Comparison of ENCODE assay signal across 9 mouse cellular contexts in genomic region chr2:143117453-143117852, GRCm38 (mm10). TPM values are rescaled to one million over a fixed set of nuclear protein-coding genes. Genes with fewer than 3 reads are reported as not detected.
A peak's percentile ranks its signal among the peaks of the same experiment; 100 is the strongest.
DNase-seq lines count a peak whose midpoint lies in the region; TF ChIP-seq lines count a peak whose summit lies in the region.
"Had no signal": no experiment of that assay in that cellular context is flagged by ENCODE, and none has a peak within 500 bp of the region (broad histone marks: within the 10 kb centered on the region; RNA-seq: fewer than 3 reads in every experiment).

No protein-coding gene starts in this region.

- no peaks in the 10 kb centered on the region for H3K79me2 ChIP-seq in CH12.LX (replicated peaks; ENCODE audit: control insufficient read depth, extremely low read depth, insufficient read depth, poor library complexity, severe bottlenecking)

- no peak overlapping the region for H3K27ac ChIP-seq in heart, embryonic 10.5 days
- no peak overlapping the region for H3K27ac ChIP-seq in CH12.LX (ENCODE audit: insufficient read depth, low read depth)

- TF ChIP-seq RAD21 in CH12.LX (IDR thresholded peaks at IDR 0.05; ENCODE audit: low read depth, low read length), result peak; percentile 25

- TF ChIP-seq POLR2A in CH12.LX (IDR thresholded peaks at IDR 0.05; ENCODE audit: low read depth, low read length), result no peak

- H3K4me1 ChIP-seq in heart, embryonic 10.5 days, result no peaks in the 10 kb centered on the region
- no peaks in the 10 kb centered on the region for H3K4me1 ChIP-seq in CH12.LX (ENCODE audit: control insufficient read depth in 1 of 2, insufficient read depth in 2 of 2)

- TF ChIP-seq EP300 in CH12.LX (IDR thresholded peaks at IDR 0.05; ENCODE audit: low read length), result no peak

- H3K36me3 ChIP-seq in heart, embryonic 10.5 days, result no peaks in the 10 kb centered on the region
- H3K36me3 ChIP-seq in CH12.LX (replicated peaks in 1 of 2; ENCODE audit: control insufficient read depth in 1 of 2, insufficient read depth in 1 of 2, low read length in 1 of 2), result no peaks in the 10 kb centered on the region

- no peak overlapping the region for H3K4me2 ChIP-seq in CH12.LX (ENCODE audit: insufficient read depth, low read depth, poor library complexity, severe bottlenecking)

- H3K27me3 ChIP-seq in heart, embryonic 10.5 days (ENCODE audit: insufficient read depth, poor library complexity, severe bottlenecking), result no peaks in the 10 kb centered on the region
- peaks cover 69% of the 10 kb centered on the region for H3K27me3 ChIP-seq in CH12.LX (replicated peaks)

- in situ Hi-C loops in CH12.LX (cut with MboI; ENCODE audit: low pct_ligation_motif_present, low pct_unique_long_range_greater_than_20kb, low sequenced_read_pairs), result loop anchor here (25.0 kb wide), 1 partner anchor 670 kb away; no protein-coding TSS in a partner anchor

- dilution Hi-C loops in CH12.LX (cut with MboI; ENCODE audit: extremely low pct_ligation_motif_present, extremely low pct_unique_long_range_greater_than_20kb, low sequenced_read_pairs), result no loop called here

- TF ChIP-seq CTCF in CH12.LX (conservative IDR thresholded peaks at IDR 0.05 in 1 of 2, IDR thresholded peaks at IDR 0.05 in 1 of 2; ENCODE audit: low read depth in 2 of 2, low read length in 2 of 2), result peak in 1 of 2 experiments; percentile 37; a peak in 2 of 4 replicates

- no peaks in the 10 kb centered on the region for H3K9me3 ChIP-seq in heart, embryonic 10.5 days
- H3K9me3 ChIP-seq in CH12.LX (replicated peaks; ENCODE audit: low read length), result no peaks in the 10 kb centered on the region

- H3K4me3 ChIP-seq in heart, embryonic 10.5 days, result no peak overlapping the region
- H3K4me3 ChIP-seq in CH12.LX (replicated peaks in 1 of 3; ENCODE audit: low read depth in 2 of 3, low read length in 2 of 3, poor library complexity in 1 of 3), result no peak overlapping the region

- DNase-seq in heart, adult 18-20 months, result peak; percentile 7 to 27
- no peak for DNase-seq in heart, embryonic 10.5 days (ENCODE audit: low spot score)
- no peak for DNase-seq in CH12.LX (ENCODE audit: extremely low read depth)
- DNase-seq in adrenal gland, postnatal 36 days, result peak; percentile 6 to 45
- peak; percentile 14 for DNase-seq in heart, postnatal 4 days
- no peak for DNase-seq in thymus, postnatal 25 days
- no peak for DNase-seq in kidney, postnatal 25 days
- DNase-seq in lung, postnatal 25 days (ENCODE audit: low spot score), result no peak

- no peak overlapping the region for H3K9ac ChIP-seq in CH12.LX (ENCODE audit: insufficient read depth, low read depth)

- 59% methylated on average over 3 of the region's 3 CpGs for WGBS in heart, embryonic 10.5 days

TF ChIP-seq in CH12.LX, 34 proteins besides CTCF, POLR2A, EP300 and RAD21:
- no peak for TF ChIP-seq ZC3H11A (IDR thresholded peaks at IDR 0.05; ENCODE audit: low read depth, low read length)
- TF ChIP-seq SMC3 (IDR thresholded peaks at IDR 0.05; ENCODE audit: low read depth, low read length), result peak; percentile 3; the same call in 1 of the 2 replicates

RNA-seq across cellular contexts. Expression of gene Otor, which starts 39.2 kb away (rescaled TPM):
- total RNA-seq in heart, adult 18-20 months (2021), result not detected
- 0.20 and 0.51 TPM in 2 replicates for polyA plus RNA-seq in heart, embryonic 10.5 days (2016; fragmentation: Nextera tagmentation; extraction: Ambion mirVana)
- total RNA-seq in CH12.LX (2012; rRNA removed) (not detected in 2 replicates), CH12.LX (2014; rRNA removed) (not detected in 2 replicates)
- polyA plus RNA-seq in CH12.LX (2012; ENCODE audit: insufficient read length, low read depth), result not detected in 2 replicates
- not detected for total RNA-seq in adrenal gland, postnatal 36 days (2021)
- not detected for total RNA-seq in heart, postnatal 4 days (2021)
- polyA plus RNA-seq: Patski had no signal

RNA-seq across cellular contexts. Expression of gene Snrpb2, which starts 54.6 kb away (rescaled TPM):
- 10 to 100 TPM; 17.4 to 19.3 TPM for total RNA-seq in heart, adult 18-20 months (2021)
- polyA plus RNA-seq in heart, embryonic 10.5 days (2016; fragmentation: Nextera tagmentation; extraction: Ambion mirVana), result 46.8 and 63.3 TPM in 2 replicates
- 31.0 and 43.4 TPM in 2 replicates for total RNA-seq in CH12.LX (2012; rRNA removed)
- 201 and 214 TPM in 2 replicates for total RNA-seq in CH12.LX (2014; rRNA removed)
- 116 TPM in 2 replicates for polyA plus RNA-seq in CH12.LX (2012; ENCODE audit: insufficient read length, low read depth)
- total RNA-seq in adrenal gland, postnatal 36 days (2021), result 10 to 100 TPM; 42.5 to 42.9 TPM
- total RNA-seq in heart, postnatal 4 days (2021), result 10 to 100 TPM; 34.9 to 36.4 TPM

Comparison
In these comparisons a context has a peak if more than half of its experiments do, and no peak if none do; other contexts are left out.
1. DNase-seq: peak in heart, adult 18-20 months (2 of 2), adrenal gland, postnatal 36 days (2 of 2) and heart, postnatal 4 days (single experiment); none in heart, embryonic 10.5 days (single experiment), CH12.LX (single experiment), thymus, postnatal 25 days (single experiment), kidney, postnatal 25 days (0 of 2) and lung, postnatal 25 days (single experiment).